ENCODE assay signal across 22 mouse cellular contexts in the genomic region with DNA sequence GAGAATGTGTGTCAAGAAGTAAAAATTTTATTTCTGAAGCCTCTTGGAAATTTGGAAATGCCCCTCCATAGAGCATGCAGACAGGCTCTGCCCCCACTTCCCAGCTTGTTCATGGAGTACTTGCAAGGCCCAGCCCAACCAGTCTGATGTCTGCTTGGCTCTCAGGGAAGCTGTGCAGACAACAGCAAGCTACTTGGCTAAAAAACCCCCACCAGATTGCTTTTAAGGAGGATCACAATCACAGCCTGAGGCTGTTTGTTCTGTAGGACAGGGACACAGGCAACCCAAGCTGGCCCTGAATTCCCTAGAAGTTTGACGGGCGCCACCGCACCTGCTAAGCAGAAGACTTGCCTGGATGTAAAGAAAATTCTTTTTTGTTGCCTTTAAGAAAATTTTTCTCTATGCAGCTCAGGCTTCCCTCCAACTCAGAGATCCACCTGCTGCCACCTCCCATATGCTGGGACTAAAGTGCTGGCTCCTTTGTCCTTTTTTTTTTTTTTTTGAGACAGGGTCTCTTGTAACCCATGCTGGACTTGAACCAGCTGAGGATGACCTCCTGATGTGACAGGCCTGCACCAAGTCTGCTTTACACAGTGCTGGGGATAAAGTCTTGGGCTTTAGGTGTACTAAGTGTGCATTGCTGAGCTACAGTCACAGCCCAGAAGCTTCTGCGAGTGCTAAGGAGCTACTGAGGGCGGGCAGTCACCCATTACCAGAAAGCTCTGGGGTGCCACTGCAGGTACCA. TPM values are rescaled to one million over a fixed set of nuclear protein-coding genes. Genes with fewer than 3 reads are reported as not detected.
DNase-seq lines count a peak whose midpoint lies in the region; ATAC-seq and TF ChIP-seq lines count a peak whose summit lies in the region.
"Had no signal": no experiment of that assay in that cellular context is flagged by ENCODE, and none has a peak within 500 bp of the region (broad histone marks: within the 10 kb centered on the region; RNA-seq: fewer than 3 reads in every experiment).

No protein-coding gene starts in this region.

- ATAC-seq in forebrain, embryonic 15.5 days (replicated peaks), result no peak; the same call in 1 of the 2 replicates
- ATAC-seq in forebrain, embryonic 14.5 days, result no peak

- H3K27ac ChIP-seq in forebrain, embryonic 15.5 days (replicated peaks), result peak overlapping the region; percentile 38; the same call in 1 of the 2 replicates
- H3K27ac ChIP-seq in forebrain, embryonic 14.5 days (ENCODE audit: low read depth, low read length), result no peak overlapping the region
- H3K27ac ChIP-seq in left cerebral cortex, adult 2 months, result 0 out of 2 replicates have a peak overlapping the region, but pooled peaks have one; percentile 24
- H3K27ac ChIP-seq: embryonic facial prominence, embryonic 12.5 days; hindbrain, embryonic 13.5 days; liver, embryonic 15.5 days had no signal

- 87% methylated on average over 5 of the region's 5 CpGs for WGBS in forebrain, embryonic 15.5 days
- WGBS in forebrain, embryonic 14.5 days, result 92% methylated on average over 5 of the region's 5 CpGs

- no peak overlapping the region for H3K4me2 ChIP-seq in forebrain, embryonic 15.5 days (replicated peaks)
- H3K4me2 ChIP-seq in forebrain, embryonic 14.5 days (ENCODE audit: low read length), result no peak overlapping the region
- H3K4me2 ChIP-seq: embryonic facial prominence, embryonic 12.5 days; heart, embryonic 12.5 days; hindbrain, embryonic 13.5 days; liver, embryonic 15.5 days; lung, embryonic 14.5 days had no signal

- no peaks in the 10 kb centered on the region for H3K4me1 ChIP-seq in forebrain, embryonic 15.5 days
- no peaks in the 10 kb centered on the region for H3K4me1 ChIP-seq in forebrain, embryonic 14.5 days (ENCODE audit: control insufficient read depth, insufficient read depth, low read length)
- H3K4me1 ChIP-seq: embryonic facial prominence, embryonic 12.5 days; heart, embryonic 12.5 days; hindbrain, embryonic 13.5 days had no signal

- no peaks in the 10 kb centered on the region for H3K9me3 ChIP-seq in forebrain, embryonic 15.5 days
- no peaks in the 10 kb centered on the region for H3K9me3 ChIP-seq in forebrain, embryonic 14.5 days (replicated peaks; ENCODE audit: control insufficient read depth, low read length)
- H3K9me3 ChIP-seq: embryonic facial prominence, embryonic 12.5 days; heart, embryonic 12.5 days; hindbrain, embryonic 13.5 days; liver, embryonic 15.5 days had no signal

- no peak overlapping the region for H3K4me3 ChIP-seq in forebrain, embryonic 15.5 days
- no peak overlapping the region for H3K4me3 ChIP-seq in forebrain, embryonic 14.5 days (ENCODE audit: low read depth, low read length)
- H3K4me3 ChIP-seq in left cerebral cortex, adult 2 months, result no peak overlapping the region
- H3K4me3 ChIP-seq: embryonic facial prominence, embryonic 12.5 days; heart, adult 2 months; heart, embryonic 12.5 days; hindbrain, embryonic 13.5 days; liver, embryonic 15.5 days had no signal

- H3K27me3 ChIP-seq in forebrain, embryonic 15.5 days, result no peaks in the 10 kb centered on the region
- H3K27me3 ChIP-seq in forebrain, embryonic 14.5 days (replicated peaks; ENCODE audit: control insufficient read depth, insufficient read depth, low read length), result no peaks in the 10 kb centered on the region
- H3K27me3 ChIP-seq: embryonic facial prominence, embryonic 12.5 days; heart, embryonic 12.5 days; hindbrain, embryonic 13.5 days; liver, embryonic 15.5 days had no signal

- DNase-seq in forebrain, embryonic 14.5 days (ENCODE audit: low spot score), result no peak
- no peak for DNase-seq in left cerebral cortex, adult 2 months (ENCODE audit: extremely low spot score in 1 of 2, low spot score in 2 of 2)
- DNase-seq in left cerebral cortex, adult 9 months (ENCODE audit: low spot score in 2 of 2), result no peak
- DNase-seq in brain, adult 2 months (ENCODE audit: low read depth, low spot score), result peak; percentile 47
- DNase-seq in thymus, postnatal 14 days, result no peak
- DNase-seq in embryo, embryonic 9.5 days (ENCODE audit: extremely low spot score), result no peak
- DNase-seq: adrenal gland, postnatal 25 days; heart, adult 2 months; heart, postnatal 4 days; kidney, adult 11 months; kidney, postnatal 25 days; lung, embryonic 14.5 days; lung, postnatal 14 days; midbrain, embryonic 14.5 days; right cerebral cortex, adult 18-20 months; thymus, adult 2 months; thymus, postnatal 4 days had no signal

- intact Hi-C loops in left cerebral cortex, adult 2 months (cut with DNase I), result no loop called here

- H3K9ac ChIP-seq in forebrain, embryonic 15.5 days (replicated peaks), result no peak overlapping the region
- H3K9ac ChIP-seq in forebrain, embryonic 14.5 days (ENCODE audit: low read length), result no peak overlapping the region
- H3K9ac ChIP-seq: embryonic facial prominence, embryonic 12.5 days; heart, embryonic 12.5 days; liver, embryonic 15.5 days; lung, embryonic 14.5 days had no signal

- peaks cover 82% of the 10 kb centered on the region for H3K36me3 ChIP-seq in forebrain, embryonic 15.5 days
- peaks cover 89% of the 10 kb centered on the region for H3K36me3 ChIP-seq in forebrain, embryonic 14.5 days (ENCODE audit: control insufficient read depth, insufficient read depth, low read length)

- no peak for TF ChIP-seq CTCF in left cerebral cortex, adult 2 months (IDR thresholded peaks at IDR 0.05)

RNA-seq across cellular contexts. Expression of gene Klf2, which starts 23.9 kb away (rescaled TPM):
- polyA plus RNA-seq in forebrain, embryonic 15.5 days (2015; fragmentation: Nextera tagmentation; extraction: Ambion mirVana), result 4.0 and 4.1 TPM in 2 replicates
- polyA plus RNA-seq in forebrain, embryonic 14.5 days (2014; fragmentation: Nextera tagmentation; extraction: Ambion mirVana), result 3.7 and 4.2 TPM in 2 replicates
- 10 to 100 TPM; 17.1 to 32.3 TPM for total RNA-seq in left cerebral cortex, adult 2 months (2021)

RNA-seq across cellular contexts. Expression of gene Gm10282, which starts 37.7 kb away (rescaled TPM):
- polyA plus RNA-seq in forebrain, embryonic 15.5 days (2015; fragmentation: Nextera tagmentation; extraction: Ambion mirVana), result 23.0 and 23.1 TPM in 2 replicates
- 24.8 and 31.0 TPM in 2 replicates for polyA plus RNA-seq in forebrain, embryonic 14.5 days (2014; fragmentation: Nextera tagmentation; extraction: Ambion mirVana)
- 1 to 10 TPM; 3.9 to 6.2 TPM for total RNA-seq in left cerebral cortex, adult 2 months (2021)
